Comparison of ENCODE assay signal across 9 mouse cellular contexts in the genomic region with DNA sequence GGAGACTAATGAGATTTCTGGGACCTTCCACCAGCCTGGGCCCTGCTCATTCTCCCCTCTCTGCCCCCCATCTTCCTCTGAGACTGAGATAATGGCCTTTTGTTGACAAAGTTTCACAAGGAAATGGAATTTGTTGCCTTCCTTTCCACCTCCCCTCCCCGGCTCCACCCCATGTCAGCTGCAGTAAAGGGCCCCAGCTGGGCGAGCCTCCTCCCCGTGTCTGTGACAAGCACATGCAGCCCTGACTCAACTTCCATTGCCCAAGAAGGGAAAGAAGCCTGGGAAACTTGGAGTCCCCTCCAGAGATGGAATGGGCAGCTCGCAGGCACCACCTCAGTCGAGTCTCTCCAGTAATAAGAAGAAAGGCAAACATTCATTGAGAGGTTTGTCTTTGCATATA. TPM values are rescaled to one million over a fixed set of nuclear protein-coding genes. Genes with fewer than 3 reads are reported as not detected.
A peak's percentile ranks its signal among the peaks of the same experiment; 100 is the strongest.
DNase-seq lines count a peak whose midpoint lies in the region; ATAC-seq lines count a peak whose summit lies in the region.
"Had no signal": no experiment of that assay in that cellular context is flagged by ENCODE, and none has a peak within 500 bp of the region (broad histone marks: within the 10 kb centered on the region; RNA-seq: fewer than 3 reads in every experiment).

No protein-coding gene starts in this region.

- WGBS in liver, embryonic 12.5 days (ENCODE audit: insufficient replicate concordance), result 16% methylated on average over 5 of the region's 5 CpGs
- 16% methylated on average over 5 of the region's 5 CpGs for WGBS in intestine, embryonic 15.5 days

- peaks cover 7% of the 10 kb centered on the region for H3K4me1 ChIP-seq in liver, embryonic 12.5 days
- H3K4me1 ChIP-seq in intestine, embryonic 15.5 days (replicated peaks), result 0 out of 2 replicates have a peak, but pooled peaks cover 5% of the 10 kb centered on the region

- peak overlapping the region; percentile 24; the same call in 1 of the 2 replicates for H3K4me2 ChIP-seq in liver, embryonic 12.5 days
- H3K4me2 ChIP-seq in intestine, embryonic 15.5 days (replicated peaks), result no peak overlapping the region

- no peak overlapping the region for H3K9ac ChIP-seq in liver, embryonic 12.5 days
- H3K9ac ChIP-seq in intestine, embryonic 15.5 days, result no peak overlapping the region

- no peak for DNase-seq in liver
- DNase-seq in lung, postnatal 36 days, result peak; percentile 72
- peak; percentile 45 for DNase-seq in yolk sac, embryonic 10.5 days (ENCODE audit: low spot score)
- no peak for DNase-seq in left cerebral cortex, postnatal 4 days
- no peak for DNase-seq in adrenal gland, postnatal 36 days

- H3K27ac ChIP-seq in liver, embryonic 12.5 days, result no peak overlapping the region
- no peak overlapping the region for H3K27ac ChIP-seq in intestine, embryonic 15.5 days

- no peaks in the 10 kb centered on the region for H3K36me3 ChIP-seq in liver, embryonic 12.5 days
- H3K36me3 ChIP-seq in intestine, embryonic 15.5 days, result no peaks in the 10 kb centered on the region

- H3K27me3 ChIP-seq in liver, embryonic 12.5 days (replicated peaks), result no peaks in the 10 kb centered on the region; the same call in 1 of the 2 replicates
- no peaks in the 10 kb centered on the region for H3K27me3 ChIP-seq in intestine, embryonic 15.5 days (replicated peaks)

- ATAC-seq in liver, embryonic 12.5 days, result no peak
- ATAC-seq in intestine, embryonic 15.5 days, result peak; percentile 64
- ATAC-seq: forebrain, embryonic 16.5 days had no signal

- no peak overlapping the region for H3K4me3 ChIP-seq in liver, embryonic 12.5 days
- H3K4me3 ChIP-seq in intestine, embryonic 15.5 days (replicated peaks), result no peak overlapping the region

- intact Hi-C loops in left cerebral cortex, postnatal 4 days (cut with DNase I), result no loop called here

- H3K9me3 ChIP-seq in liver, embryonic 12.5 days (replicated peaks), result no peaks in the 10 kb centered on the region
- H3K9me3 ChIP-seq in intestine, embryonic 15.5 days, result no peaks in the 10 kb centered on the region

RNA-seq across cellular contexts. Expression of gene Plet1, which starts 15.5 kb away (rescaled TPM):
- 0.15 and 0.23 TPM in 2 replicates for polyA plus RNA-seq in liver, embryonic 12.5 days (2016; fragmentation: Nextera tagmentation; extraction: Ambion mirVana)
- 1.7 and 2.0 TPM in 2 replicates for polyA plus RNA-seq in intestine, embryonic 15.5 days (2015; fragmentation: Nextera tagmentation; extraction: Ambion mirVana)
- not detected for total RNA-seq in left cerebral cortex, postnatal 4 days (2021)
- not detected for total RNA-seq in adrenal gland, postnatal 36 days (2021)
- total RNA-seq: common myeloid progenitor, adult 5-6 weeks had no signal

RNA-seq across cellular contexts. Expression of gene Pts, which starts 49.7 kb away (rescaled TPM):
- 46.8 and 47.6 TPM in 2 replicates for polyA plus RNA-seq in liver, embryonic 12.5 days (2016; fragmentation: Nextera tagmentation; extraction: Ambion mirVana)
- 93.9 and 94.1 TPM in 2 replicates for polyA plus RNA-seq in intestine, embryonic 15.5 days (2015; fragmentation: Nextera tagmentation; extraction: Ambion mirVana)
- total RNA-seq in left cerebral cortex, postnatal 4 days (2021), result 10 to 100 TPM; 40.7 to 42.0 TPM
- 10 to 100 TPM; 59.2 to 88.5 TPM for total RNA-seq in adrenal gland, postnatal 36 days (2021)

Comparison
In these comparisons a context has a peak if more than half of its experiments do, and no peak if none do; other contexts are left out.
1. DNase-seq: peak in lung, postnatal 36 days (single experiment) and yolk sac, embryonic 10.5 days (single experiment); none in liver (single experiment), left cerebral cortex, postnatal 4 days (single experiment) and adrenal gland, postnatal 36 days (0 of 2).